Mouse (Mus musculus): ENCODE measurements around the gene Ccs.

- TF ChIP-seq CTCF (IDR thresholded peaks at IDR 0.05) = no peak
- TF ChIP-seq EP300 (IDR thresholded peaks at IDR 0.05; ENCODE audit: insufficient read depth, low read depth, low read length) = no peak
These were observed 45.8 kb downstream of the Ccs start for GRCm38 (mm10) chr19:4793281-4793830.
